Mouse (Mus musculus): ENCODE data around the gene Ccdc190. TPM values are rescaled to one million over a fixed set of nuclear protein-coding genes. Genes with fewer than 3 reads are reported as not detected.

The Ccdc190 gene
- not detected in 2 replicates for polyA plus RNA-seq (2015; fragmentation: Nextera tagmentation; extraction: Ambion mirVana)

- WGBS (ENCODE audit: insufficient replicate concordance), result 27% methylated on average over 12 of the region's 12 CpGs
- no peaks in the 10 kb centered on the region for H3K36me3 ChIP-seq
- H3K4me2 ChIP-seq, result no peak within 1 kb of the TSS
- no peaks in the 10 kb centered on the region for H3K9me3 ChIP-seq (replicated peaks)
- H3K27ac ChIP-seq, result no peak within 1 kb of the TSS
- H3K27me3 ChIP-seq, result no peaks in the 10 kb centered on the region
- no peak for DNase-seq
- ATAC-seq (ENCODE audit: low read depth), result no peak
- no peaks in the 10 kb centered on the region for H3K4me1 ChIP-seq (replicated peaks)
- H3K4me3 ChIP-seq (replicated peaks), result no peak within 1 kb of the TSS
- no peak within 1 kb of the TSS for H3K9ac ChIP-seq
These were observed at the start of gene Ccdc190 for GRCm38 (mm10) chr1:169928454-169928971. TSS of gene Ccdc190 (plus strand) at chr1:169928648.

GRCm38 (mm10) chr1:169879060-169879459 lies 49.4 kb upstream of the Ccdc190 start:
- Histone ChIP-seq H3K27ac (no peak overlapping the region), H3K9me3 (replicated peaks) (no peaks in the 10 kb centered on the region), H3K36me3 (no peaks in the 10 kb centered on the region), H3K27me3 (no peaks in the 10 kb centered on the region), H3K4me3 (replicated peaks) (no peak overlapping the region), H3K9ac (no peak overlapping the region), H3K4me2 (no peak overlapping the region), H3K4me1 (replicated peaks) (no peaks in the 10 kb centered on the region)
- 66% methylated on average over 4 of the region's 4 CpGs for WGBS (ENCODE audit: insufficient replicate concordance)
- no peak for ATAC-seq (ENCODE audit: low read depth)
- no peak for DNase-seq

GRCm38 (mm10) chr1:169880181-169880580 lies 48.3 kb upstream of the Ccdc190 start:
- H3K36me3 ChIP-seq, result no peaks in the 10 kb centered on the region
- WGBS (ENCODE audit: insufficient replicate concordance), result 63% methylated on average over 5 of the region's 5 CpGs
- no peak overlapping the region for H3K9ac ChIP-seq
- no peaks in the 10 kb centered on the region for H3K4me1 ChIP-seq (replicated peaks)
- no peaks in the 10 kb centered on the region for H3K27me3 ChIP-seq
- no peak for DNase-seq
- H3K9me3 ChIP-seq (replicated peaks), result no peaks in the 10 kb centered on the region
- no peak overlapping the region for H3K4me3 ChIP-seq (replicated peaks)
- ATAC-seq (ENCODE audit: low read depth), result no peak
- no peak overlapping the region for H3K27ac ChIP-seq
- no peak overlapping the region for H3K4me2 ChIP-seq

GRCm38 (mm10) chr1:169883081-169883565 lies 45.3 kb upstream of the Ccdc190 start:
- no peaks in the 10 kb centered on the region for H3K4me1 ChIP-seq (replicated peaks)
- WGBS (ENCODE audit: insufficient replicate concordance), result 60% methylated on average over 5 of the region's 5 CpGs
- DNase-seq (no peak), ATAC-seq (ENCODE audit: low read depth) (no peak)
- H3K4me3 ChIP-seq (replicated peaks), result no peak overlapping the region
- no peak overlapping the region for H3K27ac ChIP-seq
- H3K36me3 ChIP-seq, result no peaks in the 10 kb centered on the region
- H3K9ac ChIP-seq, result no peak overlapping the region
- no peaks in the 10 kb centered on the region for H3K27me3 ChIP-seq
- H3K9me3 ChIP-seq (replicated peaks), result no peaks in the 10 kb centered on the region
- no peak overlapping the region for H3K4me2 ChIP-seq

- DNase-seq (no peak), ATAC-seq (ENCODE audit: low read depth) (no peak)
- no peaks in the 10 kb centered on the region for H3K9me3 ChIP-seq (replicated peaks)
These were observed 39.2 kb upstream of the Ccdc190 start for GRCm38 (mm10) chr1:169889250-169889649.

GRCm38 (mm10) chr1:169893976-169894375 lies 34.5 kb upstream of the Ccdc190 start:
- DNase-seq, result no peak
- H3K4me2 ChIP-seq, result no peak overlapping the region
- 59% methylated on average over 2 of the region's 2 CpGs for WGBS (ENCODE audit: insufficient replicate concordance)
- no peaks in the 10 kb centered on the region for H3K36me3 ChIP-seq
- no peaks in the 10 kb centered on the region for H3K27me3 ChIP-seq
- no peak overlapping the region for H3K27ac ChIP-seq
- no peaks in the 10 kb centered on the region for H3K4me1 ChIP-seq (replicated peaks)
- ATAC-seq (ENCODE audit: low read depth), result no peak
- H3K9me3 ChIP-seq (replicated peaks), result no peaks in the 10 kb centered on the region
- H3K4me3 ChIP-seq (replicated peaks), result no peak overlapping the region
- no peak overlapping the region for H3K9ac ChIP-seq

More at GRCm38 (mm10) chr1:169889250-169889649, 39.2 kb upstream of the Ccdc190 start:
- 43% methylated on average over 2 of the region's 2 CpGs for WGBS (ENCODE audit: insufficient replicate concordance)
- Histone ChIP-seq H3K4me1 (replicated peaks) (no peaks in the 10 kb centered on the region), H3K4me3 (replicated peaks) (no peak overlapping the region), H3K27ac (no peak overlapping the region), H3K4me2 (no peak overlapping the region), H3K36me3 (no peaks in the 10 kb centered on the region), H3K9ac (no peak overlapping the region), H3K27me3 (no peaks in the 10 kb centered on the region)

- H3K4me3 ChIP-seq (replicated peaks), result no peak overlapping the region
- no peaks in the 10 kb centered on the region for H3K36me3 ChIP-seq
- DNase-seq, result no peak
- H3K27me3 ChIP-seq, result no peaks in the 10 kb centered on the region
- no peak overlapping the region for H3K27ac ChIP-seq
- H3K4me2 ChIP-seq, result no peak overlapping the region
- ATAC-seq (ENCODE audit: low read depth), result no peak
- 32% methylated on average over 1 of the region's 1 CpGs for WGBS (ENCODE audit: insufficient replicate concordance)
- no peaks in the 10 kb centered on the region for H3K4me1 ChIP-seq (replicated peaks)
- H3K9me3 ChIP-seq (replicated peaks), result no peaks in the 10 kb centered on the region
- no peak overlapping the region for H3K9ac ChIP-seq
These were observed 32.8 kb upstream of the Ccdc190 start for GRCm38 (mm10) chr1:169895686-169896085.

GRCm38 (mm10) chr1:169897916-169898315 lies 30.5 kb upstream of the Ccdc190 start:
- H3K9ac ChIP-seq, result no peak overlapping the region
- no peaks in the 10 kb centered on the region for H3K9me3 ChIP-seq (replicated peaks)
- DNase-seq (no peak), ATAC-seq (ENCODE audit: low read depth) (no peak)
- no peak overlapping the region for H3K4me2 ChIP-seq
- H3K36me3 ChIP-seq, result no peaks in the 10 kb centered on the region
- H3K4me3 ChIP-seq (replicated peaks), result no peak overlapping the region
- H3K27me3 ChIP-seq, result no peaks in the 10 kb centered on the region
- no peak overlapping the region for H3K27ac ChIP-seq
- 21% methylated on average over 1 of the region's 1 CpGs for WGBS (ENCODE audit: insufficient replicate concordance)
- no peaks in the 10 kb centered on the region for H3K4me1 ChIP-seq (replicated peaks)

GRCm38 (mm10) chr1:169898607-169899006 lies 29.8 kb upstream of the Ccdc190 start:
- H3K4me2 ChIP-seq, result no peak overlapping the region
- H3K27ac ChIP-seq, result no peak overlapping the region
- no peak overlapping the region for H3K9ac ChIP-seq
- DNase-seq (no peak), ATAC-seq (ENCODE audit: low read depth) (no peak)
- H3K36me3 ChIP-seq, result no peaks in the 10 kb centered on the region
- WGBS (ENCODE audit: insufficient replicate concordance), result 65% methylated on average over 7 of the region's 7 CpGs
- H3K9me3 ChIP-seq (replicated peaks), result no peaks in the 10 kb centered on the region
- no peak overlapping the region for H3K4me3 ChIP-seq (replicated peaks)
- H3K27me3 ChIP-seq, result no peaks in the 10 kb centered on the region
- no peaks in the 10 kb centered on the region for H3K4me1 ChIP-seq (replicated peaks)

- Histone ChIP-seq H3K4me3 (replicated peaks) (no peak overlapping the region), H3K27ac (no peak overlapping the region), H3K36me3 (no peaks in the 10 kb centered on the region), H3K4me2 (no peak overlapping the region), H3K9ac (no peak overlapping the region), H3K9me3 (replicated peaks) (no peaks in the 10 kb centered on the region), H3K4me1 (replicated peaks) (no peaks in the 10 kb centered on the region), H3K27me3 (no peaks in the 10 kb centered on the region)
- ATAC-seq (ENCODE audit: low read depth) (no peak), DNase-seq (no peak)
- whole genome bisulfite sequencing (ENCODE audit: insufficient replicate concordance), result 57% methylated on average over 3 of the region's 3 CpGs
These were observed 27.6 kb upstream of the Ccdc190 start for GRCm38 (mm10) chr1:169900771-169901336.

- no peak overlapping the region for H3K4me2 ChIP-seq
- WGBS (ENCODE audit: insufficient replicate concordance), result 67% methylated on average over 5 of the region's 5 CpGs
- no peaks in the 10 kb centered on the region for H3K4me1 ChIP-seq (replicated peaks)
- DNase-seq (no peak), ATAC-seq (ENCODE audit: low read depth) (no peak)
- H3K36me3 ChIP-seq, result no peaks in the 10 kb centered on the region
- H3K9ac ChIP-seq, result no peak overlapping the region
- H3K9me3 ChIP-seq (replicated peaks), result no peaks in the 10 kb centered on the region
- H3K4me3 ChIP-seq (replicated peaks), result no peak overlapping the region
- no peak overlapping the region for H3K27ac ChIP-seq
- no peaks in the 10 kb centered on the region for H3K27me3 ChIP-seq
These were observed 19.3 kb upstream of the Ccdc190 start for GRCm38 (mm10) chr1:169909163-169909562.

GRCm38 (mm10) chr1:169909659-169910058 lies 18.8 kb upstream of the Ccdc190 start:
- no peak for ATAC-seq (ENCODE audit: low read depth)
- Histone ChIP-seq H3K4me2 (no peak overlapping the region), H3K4me1 (replicated peaks) (no peaks in the 10 kb centered on the region), H3K4me3 (replicated peaks) (no peak overlapping the region), H3K9me3 (replicated peaks) (no peaks in the 10 kb centered on the region), H3K27me3 (no peaks in the 10 kb centered on the region), H3K27ac (no peak overlapping the region), H3K9ac (no peak overlapping the region), H3K36me3 (no peaks in the 10 kb centered on the region)
- DNase-seq, result no peak
- WGBS (ENCODE audit: insufficient replicate concordance), result 58% methylated on average over 6 of the region's 6 CpGs

Measured in liver, embryonic 13.5 days (tissue).